Mouse (Mus musculus): ENCODE measurements at regions not wholly inside any gene's neighbourhood (a gene's known extent, or its start where the extent isn't known, plus 50 kb on each side); places are given as distances from the start of the nearest gene placed in this dataset.

DNA sequence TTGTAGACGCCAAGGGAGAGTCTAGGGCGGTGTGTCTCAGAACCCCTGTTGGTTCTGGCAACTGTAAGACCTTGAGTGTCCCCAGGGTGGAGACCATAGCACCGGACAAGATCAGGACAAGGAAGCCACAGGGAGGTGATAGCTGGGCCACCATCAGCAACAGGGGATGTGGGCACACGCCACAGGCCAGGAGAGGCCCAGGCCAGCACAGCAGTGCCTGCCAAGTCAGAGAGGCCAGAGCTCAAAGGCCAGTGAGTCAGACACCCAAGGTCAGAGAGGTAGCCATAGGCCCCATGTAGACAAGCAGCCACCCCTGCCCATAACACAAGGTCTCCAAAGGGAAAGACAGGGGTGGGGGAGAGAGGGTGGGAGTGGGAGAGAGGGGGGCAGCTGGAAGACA is 52.2 kb upstream of the Zbtb40 start:
- no peak for DNase-seq (ENCODE audit: low spot score)

All from embryo, embryonic 10.5 days (tissue).